Mouse (Mus musculus) G1E (cell line): ENCODE measurements at regions not wholly inside any gene's neighbourhood (a gene's known extent, or its start where the extent isn't known, plus 50 kb on each side); places are given as distances from the start of the nearest gene placed in this dataset.

Experiments
- CTCF ChIP-seq: IDR thresholded peaks from 2 replicates; pipeline ENCODE4 v1.5.1; 2012; ENCODE audit warnings: low read depth, low read length, inconsistent platforms, mixed read lengths
- GATA2 ChIP-seq: IDR thresholded peaks from 2 replicates; pipeline ENCODE4 v1.6.1; 2012; ENCODE audit warnings: low read depth, low read length, inconsistent platforms, borderline replicate concordance

DNA sequence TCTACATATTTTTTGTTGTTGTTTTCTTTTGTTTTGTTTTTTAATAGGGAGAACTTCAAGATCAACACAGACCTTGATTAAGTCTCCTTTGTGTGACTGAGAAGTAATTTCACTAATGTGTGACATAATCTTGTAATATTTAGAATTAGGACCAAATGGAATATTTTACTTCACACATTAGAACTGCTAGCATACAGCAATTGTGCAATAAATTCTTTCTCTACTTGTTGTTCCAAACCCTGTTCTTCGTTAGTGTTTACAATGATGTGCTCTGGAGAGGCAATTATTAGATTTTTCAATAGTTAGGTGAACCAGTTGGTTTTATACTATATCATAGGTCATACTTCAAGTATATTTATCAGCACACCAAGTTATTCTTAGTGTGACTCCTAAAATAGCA, 171.3 kb upstream of the Cd180 start:
- no peak for TF ChIP-seq CTCF
- no peak for TF ChIP-seq GATA2
